ENCODE assay signal across 8 mouse cellular contexts in genomic region chr1:195130953-195131674, GRCm38 (mm10). TPM values are rescaled to one million over a fixed set of nuclear protein-coding genes. Genes with fewer than 3 reads are reported as not detected.
A peak's percentile ranks its signal among the peaks of the same experiment; 100 is the strongest.
DNase-seq lines count a peak whose midpoint lies in the region; ATAC-seq and TF ChIP-seq lines count a peak whose summit lies in the region.

Gene Cr1l, minus strand, starts transcription at chr1:195131586.

- TF ChIP-seq CTCF in ES-Bruce4 (IDR thresholded peaks at IDR 0.05; ENCODE audit: low read depth, low read length): peak; percentile 49
- peak; percentile 84 for TF ChIP-seq CTCF in liver, postnatal 0 days (IDR thresholded peaks at IDR 0.05; ENCODE audit: low read depth)

- peak within 1 kb of the TSS; percentile 83 for H3K9ac ChIP-seq in ES-Bruce4 (ENCODE audit: low read depth, poor library complexity, severe bottlenecking)
- H3K9ac ChIP-seq in forebrain, embryonic 13.5 days: peak within 1 kb of the TSS; percentile 72
- H3K9ac ChIP-seq in liver, postnatal 0 days (replicated peaks): peak within 1 kb of the TSS; percentile 97
- H3K9ac ChIP-seq in neural tube, embryonic 14.5 days (replicated peaks; ENCODE audit: low read depth, low read length): peak within 1 kb of the TSS; percentile 69

- DNase-seq in heart, postnatal 10 days: peak; percentile 92
- DNase-seq in large intestine, adult 2 months (ENCODE audit: low read depth, low spot score): peak; percentile 68
- DNase-seq in liver, postnatal 0 days: peak; percentile 89
- DNase-seq in testis, postnatal 10 days (ENCODE audit: low spot score): peak; percentile 82

- intact Hi-C loops in heart, postnatal 10 days (cut with DNase I): loop anchor here (5.0 to 10.0 kb wide), 3 partner anchors 101 to 256 kb away; no protein-coding TSS in a partner anchor

- H3K36me3 ChIP-seq in ES-Bruce4 (ENCODE audit: control insufficient read depth, insufficient read depth, low read length, poor library complexity, severe bottlenecking): no peaks in the 10 kb centered on the region; the same call in 1 of the 2 replicates
- peaks cover 10% of the 10 kb centered on the region for H3K36me3 ChIP-seq in forebrain, embryonic 13.5 days (ENCODE audit: poor library complexity, severe bottlenecking)
- H3K36me3 ChIP-seq in liver, postnatal 0 days (replicated peaks; ENCODE audit: insufficient read depth, low read length): peaks cover 19% of the 10 kb centered on the region
- H3K36me3 ChIP-seq in neural tube, embryonic 14.5 days (ENCODE audit: control insufficient read depth, insufficient read depth, low read length): peaks cover 4% of the 10 kb centered on the region; the same call in 1 of the 2 replicates

- H3K9me3 ChIP-seq in ES-Bruce4 (replicated peaks; ENCODE audit: control insufficient read depth, insufficient read depth, low read length, poor library complexity, severe bottlenecking): no peaks in the 10 kb centered on the region
- H3K9me3 ChIP-seq in forebrain, embryonic 13.5 days (replicated peaks): no peaks in the 10 kb centered on the region
- no peaks in the 10 kb centered on the region for H3K9me3 ChIP-seq in liver, postnatal 0 days (ENCODE audit: low read length)
- no peaks in the 10 kb centered on the region for H3K9me3 ChIP-seq in neural tube, embryonic 14.5 days (ENCODE audit: control insufficient read depth, low read length)

- H3K27ac ChIP-seq in ES-Bruce4 (ENCODE audit: insufficient read depth, low read length): peak within 1 kb of the TSS; percentile 71
- H3K27ac ChIP-seq in forebrain, embryonic 13.5 days: peak within 1 kb of the TSS; percentile 90
- peak within 1 kb of the TSS; percentile 100 for H3K27ac ChIP-seq in liver, postnatal 0 days (ENCODE audit: low read depth)
- peak within 1 kb of the TSS; percentile 91 for H3K27ac ChIP-seq in neural tube, embryonic 14.5 days (ENCODE audit: low read depth, low read length)

- peak within 1 kb of the TSS; percentile 62 for H3K4me2 ChIP-seq in forebrain, embryonic 13.5 days
- H3K4me2 ChIP-seq in liver, postnatal 0 days (ENCODE audit: low read depth, low read length): peak within 1 kb of the TSS; percentile 82
- peak within 1 kb of the TSS; percentile 62 for H3K4me2 ChIP-seq in neural tube, embryonic 14.5 days (ENCODE audit: low read depth, low read length)

- ATAC-seq in cerebellum, adult (ENCODE audit: insufficient number of reproducible peaks, low FRiP score, low TSS enrichment): peak; percentile 96
- peak; percentile 99 for ATAC-seq in forebrain, embryonic 13.5 days
- peak; percentile 96 for ATAC-seq in liver, postnatal 0 days
- peak; percentile 100 for ATAC-seq in neural tube, embryonic 14.5 days (ENCODE audit: low read depth)

- no peak for TF ChIP-seq POLR2A in ES-Bruce4 (IDR thresholded peaks at IDR 0.05; ENCODE audit: insufficient read depth, low read length)

- 0 out of 2 replicates have a peak, but pooled peaks have one; percentile 33 for TF ChIP-seq EP300 in ES-Bruce4 (IDR thresholded peaks at IDR 0.05; ENCODE audit: insufficient read depth, low read depth, low read length)
- TF ChIP-seq EP300 in liver, postnatal 0 days (IDR thresholded peaks at IDR 0.05; ENCODE audit: low read depth): 0 out of 2 replicates have a peak, but pooled peaks have one; percentile 52

- 0% methylated on average over 31 of the region's 31 CpGs for WGBS in forebrain, embryonic 13.5 days
- under 1% methylated on average over 31 of the region's 31 CpGs for WGBS in large intestine, adult 2 months
- under 1% methylated on average over 31 of the region's 31 CpGs for WGBS in liver, postnatal 0 days (ENCODE audit: insufficient replicate concordance)
- WGBS in neural tube, embryonic 14.5 days: under 1% methylated on average over 31 of the region's 31 CpGs

- H3K27me3 ChIP-seq in ES-Bruce4 (ENCODE audit: control insufficient read depth, insufficient read depth, low read length, poor library complexity, severe bottlenecking): no peaks in the 10 kb centered on the region
- H3K27me3 ChIP-seq in forebrain, embryonic 13.5 days: no peaks in the 10 kb centered on the region
- no peaks in the 10 kb centered on the region for H3K27me3 ChIP-seq in liver, postnatal 0 days (ENCODE audit: insufficient read depth, low read length)
- no peaks in the 10 kb centered on the region for H3K27me3 ChIP-seq in neural tube, embryonic 14.5 days (ENCODE audit: control insufficient read depth, insufficient read depth, low read length)

- H3K4me3 ChIP-seq in ES-Bruce4 (ENCODE audit: low read depth, low read length): peak within 1 kb of the TSS; percentile 78
- H3K4me3 ChIP-seq in forebrain, embryonic 13.5 days: peak within 1 kb of the TSS; percentile 57
- H3K4me3 ChIP-seq in liver, postnatal 0 days (ENCODE audit: low read depth, low read length): peak within 1 kb of the TSS; percentile 86
- H3K4me3 ChIP-seq in neural tube, embryonic 14.5 days (ENCODE audit: low read depth, low read length): peak within 1 kb of the TSS; percentile 53

- H3K4me1 ChIP-seq in ES-Bruce4 (ENCODE audit: control insufficient read depth, insufficient read depth, low read length): no peaks in the 10 kb centered on the region
- peaks cover 11% of the 10 kb centered on the region; the same call in 1 of the 2 replicates for H3K4me1 ChIP-seq in forebrain, embryonic 13.5 days
- H3K4me1 ChIP-seq in liver, postnatal 0 days (ENCODE audit: insufficient read depth): peaks cover 3% of the 10 kb centered on the region
- peaks cover 8% of the 10 kb centered on the region; the same call in 1 of the 2 replicates for H3K4me1 ChIP-seq in neural tube, embryonic 14.5 days (ENCODE audit: control insufficient read depth, insufficient read depth, low read length)

RNA-seq across cellular contexts. Expression of gene Cr1l, which starts in this region (rescaled TPM):
- 25.7 and 32.0 TPM in 2 replicates for polyA plus RNA-seq in ES-Bruce4 (2011; ENCODE audit: insufficient read depth, insufficient read length, low read depth, missing spikeins)
- 41.3 and 41.6 TPM in 2 replicates for polyA plus RNA-seq in forebrain, embryonic 13.5 days (2015; fragmentation: Nextera tagmentation; extraction: Ambion mirVana)
- 10 to 100 TPM; 65.8 to 72.5 TPM for total RNA-seq in heart, postnatal 10 days (2021)
- polyA plus RNA-seq in large intestine, adult 2 months (2012; rRNA removed): 57.1 and 59.2 TPM in 2 replicates
- polyA plus RNA-seq in liver, postnatal 0 days (2015; fragmentation: Nextera tagmentation; extraction: Ambion mirVana): 57.4 and 57.7 TPM in 2 replicates
- 34.8 and 35.6 TPM in 2 replicates for polyA plus RNA-seq in neural tube, embryonic 14.5 days (2014; fragmentation: Nextera tagmentation; extraction: Ambion mirVana)

Comparison
In these comparisons a context has a peak if more than half of its experiments do, and no peak if none do; other contexts are left out.
1. Peak in every context shown above with its lines: DNase-seq, ATAC-seq, H3K4me3 ChIP-seq and H3K27ac ChIP-seq.